Mouse (Mus musculus): ENCODE results near the gene Osbp. TPM values are rescaled to one million over a fixed set of nuclear protein-coding genes. Genes with fewer than 3 reads are reported as not detected.

Osbp gene
- total and polyA plus RNA-seq, 3 experiments = 33.8 to 95.1 (median 81.7) TPM

DNA sequence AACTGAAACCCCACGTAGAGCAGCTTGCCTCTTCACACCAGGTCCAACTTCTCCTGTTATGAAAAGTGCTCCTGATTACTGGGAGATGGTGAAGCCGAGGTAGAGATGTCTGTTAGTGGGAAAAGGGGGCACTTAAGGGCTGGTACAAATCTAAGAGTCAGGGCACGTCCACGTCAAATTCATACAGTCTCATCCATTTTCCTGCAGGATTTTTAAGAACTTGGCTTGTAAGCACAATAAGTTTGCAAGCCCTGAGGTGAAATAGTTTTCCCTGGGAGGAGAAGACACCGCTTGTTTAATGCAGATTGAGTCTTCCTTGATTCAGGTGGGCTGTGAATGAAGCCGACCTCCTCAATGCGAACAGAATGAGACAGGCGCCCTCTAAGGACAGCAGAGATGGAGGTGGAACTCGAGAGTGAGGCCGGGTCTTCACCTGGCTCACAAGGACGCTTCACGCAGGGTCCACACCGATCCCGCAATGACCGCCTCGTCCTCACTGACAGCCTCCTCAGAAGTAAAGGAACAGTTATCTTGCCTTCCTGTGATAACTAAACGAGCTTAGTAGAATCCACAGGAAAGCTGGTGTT, 40.7 kb downstream of the Osbp start:
- DNase-seq = peak in 1 of 2 experiments; percentile 34
- H3K27ac ChIP-seq = peak overlapping the region; percentile 78

DNA sequence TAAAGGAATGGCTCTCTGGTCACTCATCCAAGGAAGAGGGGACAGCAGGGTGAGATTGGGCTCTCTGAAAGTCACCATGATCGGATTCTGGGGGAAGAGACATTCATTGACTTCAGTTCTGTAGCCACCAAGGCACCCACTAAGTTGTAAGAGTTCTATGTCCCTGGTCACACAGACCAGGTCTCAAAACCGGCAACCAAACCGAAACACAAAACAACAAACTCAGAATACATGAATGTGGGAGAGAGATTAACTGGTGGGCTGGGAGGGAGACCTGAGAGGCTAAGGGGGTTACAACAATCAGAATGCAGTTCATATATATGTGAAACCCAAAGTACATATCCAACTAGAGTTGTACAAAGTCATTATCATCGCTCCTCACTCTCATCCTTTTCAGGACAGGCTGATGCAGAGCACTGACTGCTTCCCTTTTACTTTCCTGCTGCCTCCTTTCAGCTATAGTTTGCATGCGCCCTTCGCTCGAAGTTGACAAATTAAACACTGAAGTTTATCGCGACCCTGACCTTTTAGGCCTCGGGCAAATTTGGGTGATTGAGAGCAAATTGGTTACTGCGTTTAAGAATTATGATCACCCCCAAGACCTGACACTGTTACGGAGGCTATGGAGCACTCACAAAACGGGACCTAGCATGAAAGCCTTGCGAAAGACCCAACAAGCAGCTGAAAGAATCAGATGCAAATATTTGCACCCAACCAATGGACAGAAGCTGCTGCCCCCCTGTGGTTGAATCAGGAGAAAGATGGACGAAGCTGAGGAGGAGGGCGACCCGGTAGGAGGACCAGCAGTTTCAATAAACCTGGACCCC, 41.6 kb downstream of the Osbp start:
- Histone ChIP-seq H3K27me3 (ENCODE audit: control insufficient read depth, insufficient read depth, low read length) (no peaks in the 10 kb centered on the region), H3K9ac (ENCODE audit: low read depth, low read length) (no peak overlapping the region), H3K4me1 (ENCODE audit: control insufficient read depth, insufficient read depth, low read length) (peaks cover 5% of the 10 kb centered on the region), H3K79me2 (replicated peaks; ENCODE audit: control insufficient read depth, insufficient read depth, low read length) (no peaks in the 10 kb centered on the region), H3K36me3 (ENCODE audit: control insufficient read depth, insufficient read depth, low read length) (peaks cover 2% of the 10 kb centered on the region; the same call in 1 of the 2 replicates), H3K27ac (no peak overlapping the region; the same call in 1 of the 2 replicates), H3K4me3 (no peak overlapping the region)
- peak; percentile 57 to 64 for DNase-seq
- 40% methylated on average over 17 of the region's 17 CpGs for WGBS
- TF ChIP-seq CTCF (IDR thresholded peaks at IDR 0.05) (peak; percentile 63), POLR2A (IDR thresholded peaks at IDR 0.05; ENCODE audit: insufficient read depth, low read depth, low read length) (no peak), EP300 (IDR thresholded peaks at IDR 0.05; ENCODE audit: insufficient read depth, low read depth, low read length) (no peak)
- intact Hi-C loops (cut with DNase I) = loop anchor here (2.0 to 10.0 kb wide), 4 partner anchors 41 to 1483 kb away; partner anchors contain the start of genes Cpsf7, Sdhaf2 and Stx3

More for the DNA sequence above, 40.7 kb downstream of the Osbp start:
- H3K36me3 ChIP-seq (ENCODE audit: control insufficient read depth, insufficient read depth, low read length) = peaks cover 2% of the 10 kb centered on the region; the same call in 1 of the 2 replicates
- TF ChIP-seq EP300 (IDR thresholded peaks at IDR 0.05; ENCODE audit: insufficient read depth, low read depth, low read length) (no peak), POLR2A (IDR thresholded peaks at IDR 0.05; ENCODE audit: insufficient read depth, low read depth, low read length) (no peak), CTCF (IDR thresholded peaks at IDR 0.05) (peak; percentile 26)
- peak overlapping the region; percentile 64 for H3K9ac ChIP-seq (ENCODE audit: low read depth, low read length)
- H3K4me3 ChIP-seq = peak overlapping the region; percentile 63
- intact Hi-C loops (cut with DNase I) = loop anchor here (2.0 to 10.0 kb wide), 4 partner anchors 40 to 1482 kb away; partner anchors contain the start of genes Cpsf7, Sdhaf2 and Stx3
- WGBS = 22% methylated on average over 17 of the region's 17 CpGs
- no peaks in the 10 kb centered on the region for H3K27me3 ChIP-seq (ENCODE audit: control insufficient read depth, insufficient read depth, low read length)
- H3K79me2 ChIP-seq (replicated peaks; ENCODE audit: control insufficient read depth, insufficient read depth, low read length) = no peaks in the 10 kb centered on the region
- peaks cover 5% of the 10 kb centered on the region for H3K4me1 ChIP-seq (ENCODE audit: control insufficient read depth, insufficient read depth, low read length)

DNA sequence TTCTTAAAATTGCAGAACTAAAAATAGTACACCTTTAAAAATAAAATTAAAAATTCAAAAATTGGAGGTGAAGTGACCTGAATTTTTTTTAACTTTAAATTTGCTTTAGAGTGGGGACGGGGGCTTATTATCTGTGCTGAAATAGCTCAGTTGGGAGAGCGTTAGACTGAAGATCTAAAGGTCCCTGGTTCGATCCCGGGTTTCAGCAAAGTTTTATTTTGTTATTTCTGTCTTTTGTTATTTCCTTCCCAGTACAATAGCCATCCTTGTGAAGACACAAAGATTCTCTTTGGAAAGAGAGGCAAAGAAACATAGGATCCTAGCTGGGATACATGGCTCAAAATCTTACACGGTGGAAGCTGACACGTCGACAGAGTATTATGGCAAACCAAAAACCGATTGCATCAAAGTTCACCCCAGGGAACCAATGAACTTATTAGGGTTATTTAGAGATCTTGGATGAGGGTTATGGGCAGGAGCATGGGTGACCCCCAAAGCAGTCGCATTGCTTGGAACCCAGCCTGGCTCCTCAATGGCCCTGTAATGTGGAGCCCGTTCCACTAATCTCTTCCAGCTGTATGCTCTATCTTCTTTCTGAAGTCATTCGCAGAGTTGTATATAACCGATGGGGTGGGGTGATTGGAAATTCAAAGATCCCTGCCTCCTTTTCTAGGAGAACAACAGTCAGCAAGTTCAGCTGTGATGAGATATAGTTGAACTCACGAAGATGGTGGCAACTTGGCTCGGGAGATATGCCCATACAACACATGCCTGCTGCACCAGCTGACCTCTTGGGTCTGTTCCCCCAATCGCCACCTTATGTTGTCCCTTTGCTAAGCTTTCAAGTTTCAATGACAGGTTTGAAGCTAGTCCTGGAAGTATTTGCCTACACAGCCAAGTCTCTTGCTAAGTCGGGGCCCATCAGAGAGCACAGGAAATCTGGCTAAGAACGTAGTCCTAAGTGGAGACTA, 43.0 kb downstream of the Osbp start:
- peak overlapping the region; percentile 13; the same call in 1 of the 2 replicates for H3K27ac ChIP-seq
- intact Hi-C loops (cut with DNase I) = loop anchor here (10.0 kb wide), 2 partner anchors 194 to 1484 kb away; partner anchors contain the start of genes Cpsf7, Sdhaf2 and Stx3
- TF ChIP-seq EP300 (IDR thresholded peaks at IDR 0.05; ENCODE audit: insufficient read depth, low read depth, low read length) (no peak), POLR2A (IDR thresholded peaks at IDR 0.05; ENCODE audit: insufficient read depth, low read depth, low read length) (no peak), CTCF (IDR thresholded peaks at IDR 0.05) (no peak)
- no peak overlapping the region for H3K9ac ChIP-seq (ENCODE audit: low read depth, low read length)
- H3K27me3 ChIP-seq (ENCODE audit: control insufficient read depth, insufficient read depth, low read length) = no peaks in the 10 kb centered on the region
- no peak for DNase-seq
- no peaks in the 10 kb centered on the region for H3K79me2 ChIP-seq (replicated peaks; ENCODE audit: control insufficient read depth, insufficient read depth, low read length)
- H3K4me3 ChIP-seq = no peak overlapping the region
- H3K4me1 ChIP-seq (ENCODE audit: control insufficient read depth, insufficient read depth, low read length) = peaks cover 6% of the 10 kb centered on the region
- 40% methylated on average over 17 of the region's 17 CpGs for WGBS
- H3K36me3 ChIP-seq (ENCODE audit: control insufficient read depth, insufficient read depth, low read length) = peaks cover 2% of the 10 kb centered on the region; the same call in 1 of the 2 replicates

DNA sequence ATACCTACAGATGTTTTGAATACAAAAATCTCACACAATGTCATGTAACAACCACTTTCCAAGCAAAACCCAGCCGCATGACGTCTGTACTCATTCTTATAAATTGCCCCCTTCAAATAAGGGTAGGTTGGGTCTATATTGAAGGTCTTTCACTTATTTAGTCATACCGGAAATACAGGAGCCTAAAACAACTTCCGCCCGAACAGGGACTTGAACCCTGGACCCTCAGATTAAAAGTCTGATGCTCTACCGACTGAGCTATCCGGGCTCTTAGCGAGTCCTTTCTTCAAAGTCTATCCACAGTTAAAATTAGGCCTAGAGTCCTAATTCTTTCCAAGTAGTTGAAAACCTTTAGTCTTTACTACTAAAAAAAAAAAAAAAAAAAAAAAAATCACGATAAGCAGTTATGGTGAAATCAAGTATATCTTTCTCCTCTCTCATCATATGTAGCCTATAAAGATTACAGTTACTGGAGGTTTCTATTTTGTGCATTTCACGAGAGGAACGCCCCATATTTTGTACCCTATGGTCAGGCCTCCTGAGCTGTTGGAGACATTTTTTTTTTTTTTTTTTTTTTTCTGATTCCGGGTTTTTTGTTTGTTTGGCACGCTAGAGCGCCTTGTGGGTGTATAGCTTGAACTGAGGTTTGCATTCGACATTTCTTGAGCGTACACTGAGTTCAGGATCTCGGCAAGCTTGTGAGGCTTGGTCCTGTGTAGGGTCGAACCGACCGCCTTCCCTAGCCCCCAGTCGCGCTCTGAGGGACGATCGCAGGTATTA, 44.0 kb downstream of the Osbp start:
- peaks cover 1% of the 10 kb centered on the region; the same call in 1 of the 2 replicates for H3K36me3 ChIP-seq (ENCODE audit: control insufficient read depth, insufficient read depth, low read length)
- TF ChIP-seq EP300 (IDR thresholded peaks at IDR 0.05; ENCODE audit: insufficient read depth, low read depth, low read length) (no peak), CTCF (IDR thresholded peaks at IDR 0.05) (no peak), POLR2A (IDR thresholded peaks at IDR 0.05; ENCODE audit: insufficient read depth, low read depth, low read length) (no peak)
- peak overlapping the region; percentile 69 for H3K27ac ChIP-seq
- H3K4me1 ChIP-seq (ENCODE audit: control insufficient read depth, insufficient read depth, low read length) = peaks cover 3% of the 10 kb centered on the region
- peak; percentile 82 to 83 for DNase-seq
- H3K9ac ChIP-seq (ENCODE audit: low read depth, low read length) = peak overlapping the region; percentile 62
- intact Hi-C loops (cut with DNase I) = loop anchor here (2.0 to 10.0 kb wide), 6 partner anchors 97 to 1827 kb away; partner anchors contain the start of genes Cpsf7, Fads1, Lpxn and Patl1
- peak overlapping the region; percentile 78 for H3K4me3 ChIP-seq
- H3K79me2 ChIP-seq (replicated peaks; ENCODE audit: control insufficient read depth, insufficient read depth, low read length) = no peaks in the 10 kb centered on the region
- WGBS = 3% methylated on average over 24 of the region's 24 CpGs
- no peaks in the 10 kb centered on the region for H3K27me3 ChIP-seq (ENCODE audit: control insufficient read depth, insufficient read depth, low read length)

Measured in heart, adult 2 months (tissue).